Mouse (Mus musculus): ENCODE measurements at regions not wholly inside any gene's neighbourhood (a gene's known extent, or its start where the extent isn't known, plus 50 kb on each side); places are given as distances from the start of the nearest gene placed in this dataset.

GRCm38 (mm10) chr13:50355265-50355664 is 62.4 kb upstream of the Fbxw17 start:
- H3K36me3 ChIP-seq (replicated peaks; ENCODE audit: control insufficient read depth, insufficient read depth, low read depth) = no peaks in the 10 kb centered on the region
- TF ChIP-seq EP300 (IDR thresholded peaks at IDR 0.05; ENCODE audit: low read depth) (no peak), CTCF (IDR thresholded peaks at IDR 0.05; ENCODE audit: low read depth) (no peak)
- no peak overlapping the region for H3K4me3 ChIP-seq (ENCODE audit: insufficient read depth in 1 of 2, low read depth in 2 of 2, low read length in 2 of 2)
- H3K9ac ChIP-seq (replicated peaks) = no peak overlapping the region
- H3K4me2 ChIP-seq (ENCODE audit: low read depth) = no peak overlapping the region
- H3K27ac ChIP-seq = no peak overlapping the region
- ATAC-seq (ENCODE audit: insufficient read depth) (no peak), DNase-seq (ENCODE audit: low read depth in 3 of 3, low spot score in 3 of 3) (no peak)
- WGBS (ENCODE audit: insufficient replicate concordance) = 47% methylated on average over 2 of the region's 2 CpGs
- H3K4me1 ChIP-seq (replicated peaks; ENCODE audit: control insufficient read depth in 2 of 2, insufficient read depth in 2 of 2, low read length in 1 of 2) = no peaks in the 10 kb centered on the region
- H3K27me3 ChIP-seq (ENCODE audit: control insufficient read depth, insufficient read depth, low read length) = no peaks in the 10 kb centered on the region
- H3K9me3 ChIP-seq (ENCODE audit: control insufficient read depth, low read length) = no peaks in the 10 kb centered on the region

DNA sequence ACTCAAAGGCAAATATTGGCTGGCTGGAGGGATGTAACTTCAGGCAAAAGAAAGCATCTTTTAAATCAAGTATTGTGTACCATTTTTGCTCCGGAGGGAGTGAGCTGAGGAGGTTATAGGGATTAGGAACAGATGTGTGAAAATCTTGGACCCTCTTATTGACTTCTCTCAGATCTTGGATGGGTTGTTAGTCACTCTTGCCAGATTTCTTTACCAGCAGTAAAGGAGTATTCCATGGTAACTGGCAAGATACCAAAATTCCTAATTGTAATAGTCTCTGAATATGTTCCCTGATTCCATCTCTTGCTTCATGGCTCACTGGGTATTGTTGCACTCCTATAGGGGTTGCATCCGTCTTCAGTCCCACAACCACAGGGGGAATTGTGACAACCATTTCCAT is 58.1 kb upstream of the Fbxw17 start:
- Histone ChIP-seq H3K27me3 (ENCODE audit: control insufficient read depth, insufficient read depth, low read length) (no peaks in the 10 kb centered on the region), H3K9me3 (ENCODE audit: control insufficient read depth, low read length) (no peaks in the 10 kb centered on the region), H3K4me1 (replicated peaks; ENCODE audit: control insufficient read depth in 2 of 2, insufficient read depth in 2 of 2, low read length in 1 of 2) (no peaks in the 10 kb centered on the region), H3K36me3 (replicated peaks; ENCODE audit: control insufficient read depth, insufficient read depth, low read depth) (no peaks in the 10 kb centered on the region), H3K4me2 (ENCODE audit: low read depth) (no peak overlapping the region), H3K27ac (no peak overlapping the region), H3K4me3 (ENCODE audit: insufficient read depth in 1 of 2, low read depth in 2 of 2, low read length in 2 of 2) (no peak overlapping the region), H3K9ac (replicated peaks) (no peak overlapping the region)
- 51% methylated on average over 2 of the region's 2 CpGs for WGBS (ENCODE audit: insufficient replicate concordance)
- ATAC-seq (ENCODE audit: insufficient read depth) (no peak), DNase-seq (ENCODE audit: low read depth in 3 of 3, low spot score in 3 of 3) (no peak)
- TF ChIP-seq CTCF (IDR thresholded peaks at IDR 0.05; ENCODE audit: low read depth) (no peak), EP300 (IDR thresholded peaks at IDR 0.05; ENCODE audit: low read depth) (no peak)
